Mouse (Mus musculus) forebrain, embryonic 15.5 days (tissue): Measurements from ENCODE around the gene Eva1c. TPM values are rescaled to one million over a fixed set of nuclear protein-coding genes. Genes with fewer than 3 reads are reported as not detected.

Source experiments
- ATAC-seq: fragments of 200-750 bp; cut with Nextera tagmentation; replicated peaks from 2 replicates; pipeline ENCODE4 v1.8.0; 2017; ENCODE audit warnings: mild to moderate bottlenecking, moderate TSS enrichment, moderate library complexity
- H3K27ac ChIP-seq: fragments of 300-500 bp; sonication (generic); replicated peaks from 2 replicates; pipeline ENCODE4 v1.5.1; 2015; ENCODE audit warnings: mild to moderate bottlenecking, inconsistent platforms
- H3K27me3 ChIP-seq: fragments of 300-500 bp; sonication (generic); 2 replicates; pipeline ENCODE4 v1.6.1; 2015; ENCODE audit warnings: inconsistent platforms
- H3K36me3 ChIP-seq: fragments of 300-500 bp; sonication (generic); 2 replicates; pipeline ENCODE4 v1.6.1; 2015; ENCODE audit warnings: mild to moderate bottlenecking, inconsistent platforms
- H3K4me1 ChIP-seq: fragments of 300-500 bp; sonication (generic); 2 replicates; pipeline ENCODE4 v1.6.1; 2015; ENCODE audit warnings: inconsistent platforms
- H3K4me2 ChIP-seq: fragments of 300-500 bp; sonication (generic); replicated peaks from 2 replicates; pipeline ENCODE4 v1.6.1; 2015; ENCODE audit warnings: mild to moderate bottlenecking, inconsistent platforms
- H3K4me3 ChIP-seq: fragments of 300-500 bp; sonication (generic); 2 replicates; pipeline ENCODE4 v1.5.1; 2015; ENCODE audit warnings: mild to moderate bottlenecking, inconsistent platforms
- H3K9ac ChIP-seq: fragments of 300-500 bp; sonication (generic); replicated peaks from 2 replicates; pipeline ENCODE4 v1.6.1; 2015; ENCODE audit warnings: mild to moderate bottlenecking, inconsistent platforms
- H3K9me3 ChIP-seq: fragments of 300-500 bp; sonication (generic); 2 replicates; pipeline ENCODE4 v1.6.1; 2016; ENCODE audit warnings: inconsistent platforms
- WGBS: fragments of 180-500 bp; shearing (Covaris S2); methylation state at CpG from one replicate; pipeline ENCODE4 v1.1.7; 2015; ENCODE audit warnings: mixed read lengths; 5-methylcytosine and 5-hydroxymethylcytosine counted together
- microRNA-seq: library from miRNA; unstranded; fragments of <30 nt; microRNA quantifications from one replicate; pipeline ENCODE4, GENCODE M21; 2016
- polyA plus RNA-seq: library from polyadenylated mRNA; unstranded; fragments of >200 nt; fragmentation: Nextera tagmentation; extraction: Ambion mirVana; gene quantifications from 2 replicates; pipeline ENCODE4 v1.2.1, GENCODE M21; 2015

Eva1c gene
- polyA plus RNA-seq, 1 experiment from 2014 or later = 6.5 TPM

- H3K27me3 ChIP-seq = no peaks in the 10 kb centered on the region
- peak; percentile 64 for ATAC-seq
- H3K9me3 ChIP-seq = no peaks in the 10 kb centered on the region
Measured at GRCm38 (mm10) chr16:90934193-90934686, 107.7 kb downstream of the Eva1c start.

DNA sequence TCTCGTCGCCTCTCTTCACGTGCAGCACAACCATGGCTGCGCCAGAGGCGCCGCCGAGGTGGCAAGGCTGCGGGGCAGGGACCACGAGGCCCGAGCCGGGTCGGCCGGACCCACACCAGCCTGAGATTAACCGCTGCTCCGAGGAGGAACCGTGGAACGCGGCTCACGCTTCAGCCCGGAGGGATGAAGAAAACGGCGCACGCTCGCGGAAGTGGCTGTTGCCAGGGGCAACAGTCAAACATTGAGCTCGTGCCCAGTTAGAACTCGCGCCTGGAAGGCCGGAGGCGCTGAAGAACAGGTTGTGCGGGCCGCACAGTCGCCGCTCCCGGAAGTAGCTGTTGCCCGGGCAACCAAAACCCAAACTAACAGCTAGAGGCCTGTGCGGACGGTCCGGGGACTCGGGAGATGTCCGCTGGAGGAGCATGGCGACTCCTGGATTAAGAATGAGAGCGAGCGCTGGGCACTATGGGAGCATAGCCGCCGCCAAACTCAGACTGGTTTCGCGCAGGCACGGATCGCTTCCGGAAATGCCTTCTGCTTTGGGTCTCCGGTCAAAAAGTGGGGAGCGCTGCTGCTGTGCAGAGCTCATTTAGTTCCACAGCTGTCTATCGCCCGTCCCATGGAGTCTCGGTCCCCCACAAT is 108.3 kb downstream of the Eva1c start, which contains the start of gene Cfap298:
TSS of gene Cfap298 (minus strand) at position 428 of the 642 bp plus-strand sequence.
- peak; percentile 97 for ATAC-seq
- H3K9ac ChIP-seq = peak within 1 kb of the TSS; percentile 83
- peak within 1 kb of the TSS; percentile 90 for H3K27ac ChIP-seq
- no peaks in the 10 kb centered on the region for H3K27me3 ChIP-seq
- H3K36me3 ChIP-seq = peaks cover 18% of the 10 kb centered on the region
- H3K9me3 ChIP-seq = no peaks in the 10 kb centered on the region
- peak within 1 kb of the TSS; percentile 79 for H3K4me2 ChIP-seq
- H3K4me3 ChIP-seq = peak within 1 kb of the TSS; percentile 83
- peaks cover 14% of the 10 kb centered on the region for H3K4me1 ChIP-seq
- WGBS = under 1% methylated on average over 56 of the region's 56 CpGs

More at GRCm38 (mm10) chr16:90934193-90934686, 107.7 kb downstream of the Eva1c start:
- H3K9ac ChIP-seq = peak overlapping the region; percentile 83
- H3K4me2 ChIP-seq = peak overlapping the region; percentile 79
- H3K4me3 ChIP-seq = peak overlapping the region; percentile 83
- peaks cover 21% of the 10 kb centered on the region for H3K36me3 ChIP-seq
- H3K4me1 ChIP-seq = peaks cover 14% of the 10 kb centered on the region
- H3K27ac ChIP-seq = peak overlapping the region; percentile 90
- WGBS = under 1% methylated on average over 38 of the region's 38 CpGs

DNA sequence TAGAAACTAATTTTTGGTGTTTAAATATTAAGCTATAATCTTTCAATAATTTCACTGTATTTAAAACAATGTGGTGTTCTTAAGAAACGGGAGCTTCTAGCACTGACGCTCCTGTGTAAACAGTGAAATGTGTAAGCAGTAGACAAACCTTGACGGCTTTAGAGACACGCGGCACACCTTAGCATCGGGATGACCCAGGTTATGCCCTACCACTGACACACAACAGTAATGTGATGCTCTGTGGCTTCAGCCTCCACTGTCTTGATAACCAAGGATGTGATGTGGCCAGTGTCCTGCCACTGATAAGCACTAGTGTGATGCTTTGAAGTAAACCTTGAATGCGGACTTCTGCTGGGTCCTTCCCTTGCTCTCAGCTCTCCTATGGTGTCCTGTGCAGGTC is 114.7 kb downstream of the Eva1c start:
- Histone ChIP-seq H3K4me3 (no peak overlapping the region), H3K36me3 (peaks cover 54% of the 10 kb centered on the region), H3K9me3 (no peaks in the 10 kb centered on the region), H3K27me3 (no peaks in the 10 kb centered on the region), H3K27ac (no peak overlapping the region), H3K4me1 (no peaks in the 10 kb centered on the region), H3K9ac (no peak overlapping the region), H3K4me2 (no peak overlapping the region)
- no peak for ATAC-seq
- WGBS = 98% methylated on average over 7 of the region's 7 CpGs

DNA sequence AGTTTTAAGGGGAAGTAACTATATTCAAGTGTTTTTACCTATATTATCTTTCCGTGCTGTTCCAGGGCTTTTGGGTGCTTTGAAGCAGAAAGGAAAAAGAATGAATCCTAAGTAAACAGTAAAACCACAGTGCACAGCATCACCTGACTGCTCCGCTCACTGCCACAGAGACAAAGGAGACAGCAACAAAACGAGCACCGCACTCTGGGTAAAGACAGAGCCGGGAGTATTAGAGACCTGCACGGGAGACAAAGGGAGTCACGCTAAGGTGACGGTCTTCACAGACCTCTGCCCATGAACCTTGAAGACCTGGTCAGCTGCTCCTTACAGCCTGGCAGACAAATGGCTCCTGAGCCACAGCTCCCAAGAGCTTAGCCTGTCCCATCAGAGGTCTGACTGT is 120.5 kb downstream of the Eva1c start:
- no peaks in the 10 kb centered on the region for H3K27me3 ChIP-seq
- H3K4me1 ChIP-seq = no peaks in the 10 kb centered on the region
- H3K9me3 ChIP-seq = no peaks in the 10 kb centered on the region
- H3K4me2 ChIP-seq = no peak overlapping the region
- no peak overlapping the region for H3K4me3 ChIP-seq
- no peak overlapping the region for H3K9ac ChIP-seq
- no peak for ATAC-seq
- peaks cover 60% of the 10 kb centered on the region for H3K36me3 ChIP-seq
- no peak overlapping the region for H3K27ac ChIP-seq
- WGBS = 65% methylated on average over 8 of the region's 8 CpGs

DNA sequence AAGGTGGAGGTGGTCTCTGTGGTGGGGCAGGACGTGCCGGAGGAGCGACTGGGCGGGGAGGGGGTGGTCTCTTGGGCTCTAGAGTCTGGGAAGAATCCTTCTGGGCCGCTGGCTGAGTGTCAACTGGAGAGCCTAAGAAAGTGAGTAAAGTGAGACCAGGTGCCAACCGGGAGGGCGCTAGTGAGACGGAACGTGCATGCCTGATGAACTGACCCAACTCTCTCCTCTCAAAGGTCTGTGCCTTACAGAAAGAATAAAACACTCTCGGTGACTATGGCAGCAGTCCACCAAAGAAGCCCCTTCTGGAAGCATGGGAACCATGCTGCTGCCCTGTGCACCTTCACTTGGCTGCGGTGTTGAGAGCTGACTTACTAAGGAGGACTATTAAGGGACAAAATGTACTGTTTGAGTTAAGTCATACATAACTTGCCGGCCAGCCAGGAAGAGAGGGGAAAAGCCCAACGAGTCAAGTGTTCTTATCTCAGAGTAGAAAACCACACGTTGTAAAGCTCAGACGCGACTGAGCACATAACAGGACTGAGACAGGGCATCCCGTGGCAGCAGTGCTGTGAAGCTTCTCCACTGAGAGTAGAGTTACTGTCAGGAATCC is 123.9 kb downstream of the Eva1c start:
- H3K9ac ChIP-seq = no peak overlapping the region
- ATAC-seq = no peak
- H3K27me3 ChIP-seq = no peaks in the 10 kb centered on the region
- H3K4me2 ChIP-seq = no peak overlapping the region
- H3K4me3 ChIP-seq = no peak overlapping the region
- no peaks in the 10 kb centered on the region for H3K4me1 ChIP-seq
- 62% methylated on average over 17 of the region's 17 CpGs for WGBS
- peaks cover 52% of the 10 kb centered on the region for H3K36me3 ChIP-seq
- no peak overlapping the region for H3K27ac ChIP-seq
- no peaks in the 10 kb centered on the region for H3K9me3 ChIP-seq

DNA sequence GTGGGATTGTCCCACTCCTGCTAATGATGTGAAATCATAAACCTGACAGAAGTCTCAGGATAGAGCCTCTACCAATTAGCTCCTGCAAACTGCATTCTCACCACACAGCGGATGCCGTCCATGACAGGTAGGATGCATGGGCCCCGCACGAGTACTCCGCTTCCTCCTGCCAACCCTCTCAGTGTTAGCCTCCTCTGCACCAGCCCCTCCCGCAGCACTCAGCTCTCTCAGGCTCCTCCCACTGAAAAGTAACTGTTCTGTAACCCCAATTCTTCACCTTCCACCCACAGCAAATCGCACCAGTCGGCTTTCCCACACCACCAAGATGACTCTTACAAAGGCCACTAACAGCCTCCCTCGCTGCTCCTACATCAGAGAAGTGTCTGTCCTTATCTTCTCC is 126.6 kb downstream of the Eva1c start:
- WGBS = 96% methylated on average over 9 of the region's 9 CpGs
- Histone ChIP-seq H3K36me3 (peaks cover 57% of the 10 kb centered on the region), H3K4me1 (no peaks in the 10 kb centered on the region), H3K4me2 (no peak overlapping the region), H3K9me3 (no peaks in the 10 kb centered on the region), H3K4me3 (no peak overlapping the region), H3K9ac (no peak overlapping the region), H3K27ac (no peak overlapping the region), H3K27me3 (no peaks in the 10 kb centered on the region)
- ATAC-seq = no peak

DNA sequence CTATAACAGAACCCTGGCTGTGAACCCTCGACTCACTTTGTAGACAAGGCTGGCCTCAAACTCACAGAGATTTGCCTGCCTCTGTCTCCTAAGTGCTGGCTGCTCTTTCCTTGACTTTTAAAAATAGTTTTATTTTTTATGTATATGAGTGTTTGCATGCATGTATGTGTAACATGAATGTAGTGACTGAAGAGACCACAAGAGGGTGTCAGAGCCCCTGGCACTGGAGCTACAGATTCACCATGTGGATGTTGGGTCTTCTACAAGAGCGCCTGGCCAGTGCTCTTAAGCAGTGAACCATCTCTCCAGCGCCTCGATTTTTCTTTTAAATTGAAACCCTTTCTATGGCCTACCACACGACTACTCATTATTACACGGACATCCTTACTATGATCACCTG is 127.3 kb downstream of the Eva1c start:
- Histone ChIP-seq H3K4me1 (no peaks in the 10 kb centered on the region), H3K9me3 (no peaks in the 10 kb centered on the region), H3K4me3 (no peak overlapping the region), H3K36me3 (peaks cover 63% of the 10 kb centered on the region), H3K27me3 (no peaks in the 10 kb centered on the region), H3K9ac (no peak overlapping the region), H3K4me2 (no peak overlapping the region), H3K27ac (no peak overlapping the region)
- WGBS = 92% methylated on average over 6 of the region's 6 CpGs
- no peak for ATAC-seq

Small RNA genes within 50 kb of the gene (microRNA-seq; reads per million reads assigned to microRNA genes)
- gene Gm22933 = not detected

Other genes with a start within 250 kb of the Eva1c start
- 50.4 and 50.8 TPM in 2 replicates for gene Mis18a, start 99.3 kb upstream of the Eva1c start, polyA plus RNA-seq
- not detected in 2 replicates for gene Mrap, start 88.5 kb upstream of the Eva1c start, polyA plus RNA-seq
- gene Urb1, start 16.3 kb upstream of the Eva1c start, polyA plus RNA-seq = 10.0 and 11.8 TPM in 2 replicates
- gene Cfap298, start 108.4 kb downstream of the Eva1c start, polyA plus RNA-seq = 54.1 and 55.0 TPM in 2 replicates
- 33.7 and 36.0 TPM in 2 replicates for gene Synj1, start 184.6 kb downstream of the Eva1c start, polyA plus RNA-seq
- 79.5 and 86.3 TPM in 2 replicates for gene Paxbp1, start 217.8 kb downstream of the Eva1c start, polyA plus RNA-seq